Mouse (Mus musculus) thymus, postnatal 0 days (tissue): ENCODE measurements at regions not wholly inside any gene's neighbourhood (a gene's known extent, or its start where the extent isn't known, plus 50 kb on each side); places are given as distances from the start of the nearest gene placed in this dataset.
A peak's percentile ranks its signal among the peaks of the same experiment; 100 is the strongest.

Experiments used
- DNase-seq: peaks from one replicate; pipeline ENCODE4 v3.0.0-alpha.2; 2015; ENCODE audit warnings: low spot score

- no peak for DNase-seq
Observed at GRCm38 (mm10) chr2:78095536-78095935, 149.4 kb upstream of the Cwc22 start.

DNA sequence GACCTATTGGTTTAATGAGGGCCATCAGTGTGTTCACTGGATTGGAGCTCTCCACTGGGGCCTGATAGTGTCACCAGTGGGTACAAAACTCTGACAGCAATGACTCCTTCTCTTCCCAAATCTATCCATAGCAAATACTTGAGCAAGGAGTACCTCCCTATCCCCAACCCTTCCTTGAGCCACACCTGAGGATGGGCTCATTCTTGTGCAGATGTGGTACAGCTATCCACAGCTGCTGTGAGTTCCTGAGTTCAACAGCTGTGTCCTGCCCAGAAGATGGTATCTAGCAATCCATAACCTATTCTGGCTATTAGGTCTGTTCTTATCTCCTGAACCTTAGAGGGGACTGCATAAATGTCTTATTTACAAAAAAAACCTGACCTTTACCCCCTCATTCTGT, 148.7 kb upstream of the Cwc22 start:
- DNase-seq = no peak

DNA sequence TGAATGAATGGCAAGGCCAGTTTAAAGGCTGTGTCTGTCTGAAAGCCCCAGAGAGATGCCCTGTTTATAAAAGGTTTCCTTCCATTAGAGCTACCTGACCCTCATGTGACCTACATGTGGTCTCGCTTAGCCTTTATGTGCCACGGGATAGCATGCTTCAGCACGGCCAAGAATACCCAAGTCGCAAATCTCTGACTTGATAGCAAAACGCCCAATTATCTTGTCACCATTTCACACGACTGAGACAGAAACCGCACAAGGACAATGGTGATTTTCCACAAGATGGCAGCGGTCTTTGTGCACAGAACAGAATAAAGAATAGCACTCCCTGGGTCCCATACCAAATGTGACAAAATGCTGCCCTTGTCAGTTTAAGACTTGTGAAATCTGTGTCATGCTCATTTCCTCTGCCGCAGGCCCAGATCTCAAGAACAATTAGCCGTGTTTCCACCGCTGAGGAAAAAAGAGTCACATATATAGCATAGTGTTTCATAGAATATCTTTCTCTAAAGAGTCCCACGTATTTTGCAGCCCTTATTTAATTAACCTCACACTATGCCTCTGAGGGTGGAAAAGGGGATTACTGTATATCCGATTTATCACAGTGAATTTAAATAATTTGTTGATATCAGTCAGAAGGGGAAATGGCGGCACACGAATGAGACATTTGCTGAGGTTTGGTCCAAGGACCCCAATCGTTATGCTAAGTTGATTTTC, 118.3 kb upstream of the Cwc22 start:
- no peak for DNase-seq

DNA sequence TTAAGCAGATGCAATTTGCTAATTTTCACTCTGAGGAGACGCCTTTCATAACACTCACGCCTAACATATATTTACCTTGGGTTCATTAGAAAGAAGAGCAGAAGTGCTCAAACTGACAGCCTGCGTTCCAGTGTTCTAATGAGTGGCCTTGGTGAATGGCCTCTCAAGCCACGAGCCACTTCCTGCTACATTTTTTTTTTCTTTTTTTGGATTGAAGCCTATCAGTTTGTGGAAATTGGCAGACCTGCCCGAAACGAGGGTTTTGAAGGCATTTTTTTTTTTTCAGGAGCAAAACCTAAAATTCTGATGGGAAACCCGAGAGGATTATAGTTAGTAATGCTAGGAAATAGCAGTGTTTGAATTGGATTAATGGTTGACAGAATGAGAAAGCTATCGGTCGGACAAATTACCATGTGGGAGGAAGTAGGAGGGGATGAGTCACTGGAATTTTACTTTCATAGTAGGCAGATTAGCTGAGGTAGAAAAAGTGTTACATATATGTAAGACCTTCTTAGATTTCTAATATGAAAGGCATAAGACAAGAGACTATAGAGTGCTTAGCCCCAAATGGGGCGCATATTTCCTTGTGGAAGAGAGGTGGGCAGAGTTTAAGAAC, 113.7 kb upstream of the Cwc22 start:
- no peak for DNase-seq

- no peak for DNase-seq
Observed at GRCm38 (mm10) chr2:78058988-78059387, 112.8 kb upstream of the Cwc22 start.

DNA sequence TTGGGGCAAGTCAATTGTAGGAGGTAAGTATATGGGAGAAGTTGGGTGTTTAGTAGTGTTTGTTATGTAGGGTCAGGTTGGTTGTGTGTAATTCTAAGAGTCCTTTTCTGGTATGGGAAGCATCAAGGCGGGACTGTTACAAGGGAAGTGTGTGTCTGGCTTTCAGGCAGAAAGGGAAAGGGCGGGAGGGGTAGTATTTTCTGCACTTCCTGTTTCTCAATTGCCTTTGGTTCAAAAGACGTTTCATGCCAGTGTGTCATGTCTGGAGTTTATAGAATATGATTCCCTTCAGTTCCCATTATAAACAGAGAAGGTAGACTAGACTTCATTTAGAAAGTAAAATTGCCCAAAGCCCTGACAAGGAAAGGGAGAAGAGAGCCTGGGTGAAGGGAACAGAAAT, 107.7 kb upstream of the Cwc22 start:
- no peak for DNase-seq

GRCm38 (mm10) chr2:78050542-78050941, 104.4 kb upstream of the Cwc22 start:
- no peak for DNase-seq

GRCm38 (mm10) chr2:78049248-78049874, 103.2 kb upstream of the Cwc22 start:
- peak; percentile 41 for DNase-seq

DNA sequence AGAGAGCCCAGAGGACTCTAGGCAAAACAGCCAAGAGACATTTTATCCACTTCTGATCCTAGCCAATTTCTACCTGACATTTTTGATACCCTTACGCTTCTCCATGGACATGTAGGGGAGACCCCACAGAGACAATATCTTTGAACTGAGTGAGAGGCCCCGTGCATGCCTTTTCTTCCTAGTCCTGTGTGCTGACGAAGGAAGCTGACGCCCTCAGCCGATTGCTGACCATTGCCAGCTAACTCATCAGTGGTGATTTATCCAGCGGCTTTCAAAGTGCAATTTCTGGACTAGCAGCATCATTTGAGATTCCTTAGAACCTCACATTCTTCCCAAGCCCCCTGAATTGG, 102.5 kb upstream of the Cwc22 start:
- DNase-seq = no peak

- peak; percentile 53 for DNase-seq
Observed at GRCm38 (mm10) chr2:78048030-78048705, 102.0 kb upstream of the Cwc22 start.

- DNase-seq = peak; percentile 75
Observed at GRCm38 (mm10) chr2:78027319-78027718, 81.1 kb upstream of the Cwc22 start.

- no peak for DNase-seq
Observed at GRCm38 (mm10) chr2:78026808-78027207, 80.6 kb upstream of the Cwc22 start.

DNA sequence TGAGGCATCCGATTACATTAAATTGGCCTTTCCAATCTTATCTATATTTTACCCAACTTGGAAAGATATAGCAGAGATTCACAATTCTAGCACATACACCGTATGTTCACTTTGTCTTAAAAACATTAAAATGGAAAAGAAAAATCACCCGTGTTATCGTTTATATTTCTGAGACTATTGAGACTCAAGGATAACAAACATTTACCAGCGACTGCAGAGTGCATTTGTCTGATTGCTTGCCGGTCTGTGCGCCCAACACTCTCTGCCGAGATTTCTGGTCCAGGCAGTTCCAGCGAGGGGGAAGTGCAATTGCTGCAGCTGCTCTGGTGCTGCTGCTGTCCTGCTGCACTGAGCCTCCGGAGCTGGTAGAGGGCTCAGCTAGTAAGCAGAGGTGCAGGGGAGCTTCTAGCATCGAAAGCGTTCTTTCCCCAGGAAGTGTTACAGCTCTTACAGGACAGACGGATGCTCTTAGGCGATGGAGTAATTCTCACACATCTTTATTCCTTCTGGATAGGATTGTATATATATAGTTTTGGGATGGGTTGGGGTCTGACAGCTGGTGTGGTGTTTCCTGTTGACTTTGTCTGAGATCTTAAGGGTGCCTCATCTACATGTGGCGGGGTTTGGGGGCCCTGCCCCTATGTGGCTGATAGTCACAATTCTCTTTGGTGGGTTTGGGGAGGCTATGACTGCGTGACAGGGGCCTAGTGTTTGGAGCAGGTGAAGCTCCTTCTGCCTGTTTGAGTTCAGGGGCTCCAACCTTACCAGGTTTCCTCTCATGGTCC, 79.7 kb upstream of the Cwc22 start:
- no peak for DNase-seq

GRCm38 (mm10) chr2:78024981-78025565, 78.9 kb upstream of the Cwc22 start:
- no peak for DNase-seq

DNA sequence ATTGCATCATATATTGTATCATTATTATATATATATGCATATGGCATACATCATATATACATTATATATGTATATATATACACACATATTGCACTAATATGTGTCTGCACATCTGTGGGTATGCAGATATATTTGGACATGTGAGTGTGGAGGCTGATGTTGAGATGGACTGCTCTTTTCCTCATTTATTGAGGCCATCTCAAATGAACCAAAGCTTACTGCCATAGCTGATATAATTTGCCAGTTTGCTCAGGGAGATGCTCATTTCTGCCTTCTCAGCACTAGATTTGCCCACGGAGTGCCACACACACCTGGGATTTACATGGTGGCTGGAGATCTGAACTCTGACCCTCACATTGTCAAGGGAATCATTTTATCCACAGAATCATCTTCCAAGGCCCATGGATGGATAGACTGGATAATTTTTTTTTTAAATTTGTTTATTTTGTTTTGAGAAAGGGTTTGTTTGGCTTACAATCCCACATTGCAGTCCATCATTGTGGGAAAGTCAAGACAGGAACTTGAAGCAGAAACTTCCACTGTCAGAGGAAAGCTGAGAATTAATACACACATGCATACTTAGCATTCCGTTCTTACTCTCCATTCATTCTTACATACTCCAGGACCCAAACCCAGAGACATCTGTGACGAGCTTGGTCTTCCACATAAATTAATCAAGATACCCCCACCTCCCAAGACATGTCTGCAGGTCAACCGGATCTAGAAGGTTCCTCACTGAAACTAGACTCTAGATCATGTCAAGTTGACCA, 77.9 kb upstream of the Cwc22 start:
- no peak for DNase-seq

DNA sequence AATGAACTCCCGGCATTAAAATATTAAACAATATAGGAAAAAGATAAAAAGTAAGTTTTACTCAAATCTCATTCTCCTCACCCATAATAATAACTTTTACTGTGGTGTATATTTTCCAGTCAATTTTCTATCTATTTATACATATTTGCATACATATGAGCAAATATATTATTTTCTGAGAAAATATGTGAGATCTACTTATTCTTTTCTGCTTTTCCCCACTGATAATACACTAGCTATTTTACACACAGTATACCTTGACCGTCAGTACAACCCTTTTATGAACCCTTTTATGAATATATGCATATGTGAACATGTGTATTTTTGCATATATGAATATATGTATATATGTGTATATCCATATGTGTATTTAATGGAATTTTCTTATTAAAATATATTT, 77.2 kb upstream of the Cwc22 start:
- DNase-seq = no peak

DNA sequence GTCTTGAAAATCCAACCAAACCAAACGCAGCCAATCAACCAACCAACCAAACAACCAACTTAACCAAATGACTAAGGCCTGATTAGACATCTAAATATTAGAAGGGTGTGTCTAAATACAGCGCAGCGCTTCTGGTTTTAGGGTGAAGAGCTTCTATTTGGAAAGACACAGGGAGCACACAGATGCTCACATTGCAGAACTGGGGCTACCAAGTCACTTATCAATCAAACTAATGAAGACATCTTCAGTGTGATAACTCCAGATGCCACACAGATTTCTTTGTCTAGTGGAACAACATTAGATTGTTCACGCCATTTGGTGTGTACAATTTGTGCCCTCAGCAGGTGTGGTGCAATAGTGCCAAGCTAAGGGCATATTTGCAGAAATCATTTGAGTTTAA, 76.6 kb upstream of the Cwc22 start:
- DNase-seq = no peak

- DNase-seq = no peak
Observed at GRCm38 (mm10) chr2:78021905-78022304, 75.7 kb upstream of the Cwc22 start.

- no peak for DNase-seq
Observed at GRCm38 (mm10) chr2:78021356-78021900, 75.3 kb upstream of the Cwc22 start.

DNA sequence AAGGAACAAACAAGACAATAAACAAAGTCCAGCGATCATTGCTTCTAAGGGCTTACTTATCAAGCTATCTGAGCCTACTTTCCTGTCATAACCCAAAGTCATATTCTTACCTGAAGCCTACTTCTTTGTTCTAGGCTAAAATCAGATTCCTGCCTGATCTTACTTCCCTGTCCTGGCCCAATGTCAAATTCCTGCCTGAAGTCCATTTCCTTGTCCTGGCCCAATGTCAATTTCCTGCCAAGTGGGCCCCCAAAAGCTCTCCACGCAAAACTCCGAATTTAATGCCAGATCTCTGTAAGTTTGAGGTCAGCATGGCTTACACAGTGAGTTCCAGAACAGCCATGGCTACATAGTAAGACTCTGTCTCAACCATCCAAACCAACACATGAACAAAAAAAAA, 74.3 kb upstream of the Cwc22 start:
- DNase-seq = no peak
